Mouse (Mus musculus): ENCODE measurements around the gene Rsu1.

DNA sequence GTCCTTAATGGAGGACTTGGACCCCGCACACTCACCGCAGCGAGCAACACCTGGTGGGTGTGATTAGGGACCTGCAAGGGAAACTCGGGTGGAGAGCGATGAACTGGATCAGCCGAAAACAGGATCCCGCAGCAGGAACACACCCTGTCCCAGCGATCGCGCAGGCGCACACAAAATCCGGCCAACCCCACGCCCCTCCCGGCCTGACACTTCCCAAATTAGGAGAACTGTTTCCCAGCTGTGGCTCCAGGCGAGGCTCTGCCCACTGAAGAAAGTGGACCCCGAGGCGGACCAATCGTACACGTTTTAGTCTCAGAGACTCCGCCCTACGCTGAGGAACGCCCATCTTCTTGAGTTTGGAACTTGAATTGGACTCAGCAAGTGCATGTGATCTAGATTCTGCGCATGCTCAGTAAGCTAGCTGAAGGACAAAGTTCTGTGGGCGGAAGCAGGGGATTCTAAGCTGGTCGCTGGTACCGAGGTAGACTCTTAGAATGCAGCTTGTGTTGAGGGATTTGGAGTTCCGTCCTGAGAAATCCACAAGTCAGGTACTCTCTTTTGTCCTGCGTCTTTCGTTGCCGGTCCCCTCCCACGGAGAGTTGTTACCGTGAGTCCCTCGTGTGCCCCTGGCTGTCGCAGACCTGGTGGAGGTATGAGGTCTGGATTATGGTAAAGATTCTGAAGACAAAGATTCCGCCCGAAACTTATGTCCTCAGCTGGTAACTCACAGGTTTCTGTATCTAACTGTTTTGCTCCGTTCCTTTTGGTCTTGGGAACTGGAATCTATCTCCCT is at the start of gene Rsu1:
- TF ChIP-seq TCF12 (IDR thresholded peaks at IDR 0.05; ENCODE audit: insufficient read depth, poor library complexity, severe bottlenecking), result no peak
- TF ChIP-seq MYOG (IDR thresholded peaks at IDR 0.05; ENCODE audit: control insufficient read depth in 1 of 3, insufficient read depth in 1 of 3, insufficient read length in 2 of 3, low read depth in 2 of 3), result no peak

All from myocyte (in vitro differentiated cells).